Comparison of ENCODE assay signal across 13 mouse cellular contexts in genomic region chr13:110929579-110929978, GRCm38 (mm10).
A peak's percentile ranks its signal among the peaks of the same experiment; 100 is the strongest.
DNase-seq lines count a peak whose midpoint lies in the region; ATAC-seq and TF ChIP-seq lines count a peak whose summit lies in the region.
"Had no signal": no experiment of that assay in that cellular context is flagged by ENCODE, and none has a peak within 500 bp of the region (broad histone marks: within the 10 kb centered on the region; RNA-seq: fewer than 3 reads in every experiment).

No protein-coding gene starts in this region.

- H3K27ac ChIP-seq in heart, embryonic 13.5 days (replicated peaks) = peak overlapping the region; percentile 78
- no peak overlapping the region for H3K27ac ChIP-seq in hindbrain, embryonic 12.5 days
- no peak overlapping the region for H3K27ac ChIP-seq in intestine, embryonic 16.5 days (ENCODE audit: low read length)
- H3K27ac ChIP-seq: hindbrain, postnatal 0 days; limb, embryonic 10.5 days; midbrain, embryonic 15.5 days had no signal

- H3K9ac ChIP-seq in heart, embryonic 13.5 days = no peak overlapping the region
- H3K9ac ChIP-seq in hindbrain, embryonic 12.5 days = no peak overlapping the region
- H3K9ac ChIP-seq in intestine, embryonic 16.5 days (ENCODE audit: low read depth, low read length) = no peak overlapping the region
- H3K9ac ChIP-seq: midbrain, embryonic 15.5 days had no signal

- H3K27me3 ChIP-seq in C2C12 (ENCODE audit: control insufficient read depth, insufficient read depth, insufficient read length) = no peaks in the 10 kb centered on the region
- H3K27me3 ChIP-seq in heart, embryonic 13.5 days (replicated peaks) = no peaks in the 10 kb centered on the region
- H3K27me3 ChIP-seq in hindbrain, embryonic 12.5 days = no peaks in the 10 kb centered on the region
- no peaks in the 10 kb centered on the region for H3K27me3 ChIP-seq in intestine, embryonic 16.5 days (replicated peaks; ENCODE audit: control insufficient read depth, insufficient read depth, low read length)
- H3K27me3 ChIP-seq: midbrain, embryonic 15.5 days had no signal

- H3K36me3 ChIP-seq in C2C12 (ENCODE audit: control insufficient read depth, insufficient read depth) = no peaks in the 10 kb centered on the region
- no peaks in the 10 kb centered on the region for H3K36me3 ChIP-seq in heart, embryonic 13.5 days
- H3K36me3 ChIP-seq in hindbrain, embryonic 12.5 days = no peaks in the 10 kb centered on the region
- H3K36me3 ChIP-seq in intestine, embryonic 16.5 days (ENCODE audit: control insufficient read depth, insufficient read depth, low read length) = no peaks in the 10 kb centered on the region
- H3K36me3 ChIP-seq: limb, embryonic 10.5 days; midbrain, embryonic 15.5 days had no signal

- no peak overlapping the region for H3K4me3 ChIP-seq in C2C12 (ENCODE audit: insufficient read depth, poor library complexity, severe bottlenecking)
- H3K4me3 ChIP-seq in heart, embryonic 13.5 days = no peak overlapping the region
- no peak overlapping the region for H3K4me3 ChIP-seq in hindbrain, embryonic 12.5 days
- no peak overlapping the region for H3K4me3 ChIP-seq in intestine, embryonic 16.5 days (ENCODE audit: low read length)
- H3K4me3 ChIP-seq: limb, embryonic 10.5 days; midbrain, embryonic 15.5 days had no signal

- peak; percentile 77; the same call in 1 of the 2 replicates for ATAC-seq in heart, embryonic 13.5 days (ENCODE audit: extremely low read depth, insufficient number of reproducible peaks, low FRiP score, low TSS enrichment)
- no peak for ATAC-seq in hindbrain, embryonic 12.5 days (ENCODE audit: low FRiP score)
- ATAC-seq in intestine, embryonic 16.5 days = no peak; the same call in 1 of the 2 replicates
- ATAC-seq: hindbrain, postnatal 0 days; midbrain, embryonic 15.5 days had no signal

- WGBS in heart, embryonic 13.5 days = 29% methylated on average over 1 of the region's 1 CpGs
- WGBS in hindbrain, embryonic 12.5 days = 85% methylated on average over 1 of the region's 1 CpGs
- 67% methylated on average over 1 of the region's 1 CpGs for WGBS in intestine, embryonic 16.5 days

- no peak overlapping the region for H3K4me2 ChIP-seq in heart, embryonic 13.5 days
- no peak overlapping the region for H3K4me2 ChIP-seq in hindbrain, embryonic 12.5 days (replicated peaks)
- H3K4me2 ChIP-seq in intestine, embryonic 16.5 days (ENCODE audit: low read depth, low read length) = no peak overlapping the region
- H3K4me2 ChIP-seq: midbrain, embryonic 15.5 days had no signal

- DNase-seq in adrenal gland, adult 8-10 months = peak; percentile 42
- peak; percentile 45 for DNase-seq in lung, postnatal 25 days (ENCODE audit: low spot score)
- no peak for DNase-seq in thymus, postnatal 36 days
- DNase-seq: cerebellum, adult 11-12 months; right cerebral cortex, postnatal 25 days; thymus, adult 18-20 months had no signal

- no peak overlapping the region for H3ac ChIP-seq in C2C12 (ENCODE audit: control insufficient read depth, insufficient read length, low read depth)

- no peaks in the 10 kb centered on the region for H3K79me2 ChIP-seq in C2C12 (ENCODE audit: control insufficient read depth, insufficient read depth)

- no peaks in the 10 kb centered on the region for H3K79me3 ChIP-seq in C2C12 (ENCODE audit: low read depth)

- no peak for TF ChIP-seq CTCF in C2C12 (IDR thresholded peaks at IDR 0.05; ENCODE audit: control insufficient read depth, insufficient read depth, insufficient read length)

- H3K4me1 ChIP-seq in heart, embryonic 13.5 days = peaks cover 17% of the 10 kb centered on the region
- H3K4me1 ChIP-seq in hindbrain, embryonic 12.5 days = no peaks in the 10 kb centered on the region
- no peaks in the 10 kb centered on the region for H3K4me1 ChIP-seq in intestine, embryonic 16.5 days (ENCODE audit: control insufficient read depth, insufficient read depth, low read length)
- H3K4me1 ChIP-seq: limb, embryonic 10.5 days; midbrain, embryonic 15.5 days had no signal

- H3K9me3 ChIP-seq in heart, embryonic 13.5 days = no peaks in the 10 kb centered on the region
- no peaks in the 10 kb centered on the region for H3K9me3 ChIP-seq in hindbrain, embryonic 12.5 days (replicated peaks)
- H3K9me3 ChIP-seq in intestine, embryonic 16.5 days (ENCODE audit: control insufficient read depth, low read length) = no peaks in the 10 kb centered on the region
- H3K9me3 ChIP-seq: limb, embryonic 10.5 days; midbrain, embryonic 15.5 days had no signal

TF ChIP-seq in C2C12, 6 proteins besides CTCF, POLR2A, EP300 and RAD21:
- no peak for TF ChIP-seq MYOG (IDR thresholded peaks at IDR 0.05; ENCODE audit: control insufficient read depth, extremely low read depth, insufficient read length)
- TF ChIP-seq MYOD1 (IDR thresholded peaks at IDR 0.05; ENCODE audit: control insufficient read depth, insufficient read length, low read depth) = peak; percentile 69
- peak; percentile 52 for TF ChIP-seq CEBPB (IDR thresholded peaks at IDR 0.05; ENCODE audit: low read depth)
- no peak for TF ChIP-seq USF1 (IDR thresholded peaks at IDR 0.05; ENCODE audit: low read depth)
- TF ChIP-seq FOSL1 (IDR thresholded peaks at IDR 0.05; ENCODE audit: insufficient read depth, low read length, poor library complexity, severe bottlenecking) = peak; percentile 94
- TF ChIP-seq MAX (IDR thresholded peaks at IDR 0.05) = peak; percentile 39

Comparison
In these comparisons a context has a peak if more than half of its experiments do, and no peak if none do; other contexts are left out.
1. DNase-seq: peak in adrenal gland, adult 8-10 months (single experiment) and lung, postnatal 25 days (single experiment); none in thymus, postnatal 36 days (0 of 2).